Mouse (Mus musculus): ENCODE measurements around the gene Frrs1l. TPM values are rescaled to one million over a fixed set of nuclear protein-coding genes. Genes with fewer than 3 reads are reported as not detected.

The Frrs1l gene
- polyA plus RNA-seq, 1 experiment from 2014 or later, result 3.4 TPM

DNA sequence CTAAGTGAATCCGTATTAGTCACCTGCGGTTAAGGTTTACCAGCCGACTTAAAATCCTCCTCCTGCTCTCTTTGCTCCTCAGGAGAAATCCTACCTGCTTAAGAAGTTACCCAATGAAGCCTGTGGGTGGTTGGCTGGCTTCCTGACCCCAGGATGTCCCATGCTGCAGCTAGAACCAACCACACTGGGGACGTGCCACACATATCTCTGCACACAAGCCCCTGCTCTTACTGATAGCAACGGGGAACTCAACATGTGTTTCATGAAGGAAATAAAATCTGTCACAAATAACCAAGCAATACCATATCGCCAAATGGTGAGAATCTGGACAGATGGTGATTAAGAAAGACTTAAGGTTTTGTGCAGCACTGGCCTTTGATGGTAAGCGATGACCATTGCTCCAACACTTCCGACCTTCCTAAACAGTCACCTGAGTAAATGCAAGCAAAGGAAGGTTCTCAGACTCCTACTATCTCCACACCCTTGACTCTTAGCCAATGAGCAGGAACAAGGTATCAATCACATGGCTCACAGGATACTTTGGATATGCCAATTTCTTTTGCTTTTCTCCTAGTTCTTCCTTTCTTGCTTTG lies 21.4 kb upstream of the Frrs1l start:
- Histone ChIP-seq H3K36me3 (no peaks in the 10 kb centered on the region), H3K27ac (no peak overlapping the region), H3K4me3 (no peak overlapping the region), H3K4me2 (replicated peaks) (no peak overlapping the region), H3K27me3 (0 out of 2 replicates have a peak, but pooled peaks cover 5% of the 10 kb centered on the region), H3K9me3 (no peaks in the 10 kb centered on the region), H3K9ac (no peak overlapping the region), H3K4me1 (peaks cover 5% of the 10 kb centered on the region; the same call in 1 of the 2 replicates)
- WGBS, result 69% methylated on average over 8 of the region's 8 CpGs
- no peak for ATAC-seq (ENCODE audit: low FRiP score, low read depth)

- Histone ChIP-seq H3K9ac (no peak overlapping the region; the same call in 1 of the 2 replicates), H3K4me1 (peaks cover 4% of the 10 kb centered on the region; the same call in 1 of the 2 replicates), H3K4me3 (no peak overlapping the region), H3K27me3 (0 out of 2 replicates have a peak, but pooled peaks cover 2% of the 10 kb centered on the region), H3K9me3 (no peaks in the 10 kb centered on the region), H3K4me2 (replicated peaks) (no peak overlapping the region), H3K27ac (no peak overlapping the region), H3K36me3 (no peaks in the 10 kb centered on the region)
- ATAC-seq (ENCODE audit: low FRiP score, low read depth), result no peak
- 16% methylated on average over 5 of the region's 6 CpGs for WGBS
Measured at GRCm38 (mm10) chr4:57010919-57011318, 20.7 kb upstream of the Frrs1l start.

- no peaks in the 10 kb centered on the region for H3K9me3 ChIP-seq
- no peak overlapping the region for H3K4me3 ChIP-seq
- H3K4me2 ChIP-seq (replicated peaks), result no peak overlapping the region
- WGBS, result 57% methylated on average over 5 of the region's 5 CpGs
- H3K36me3 ChIP-seq, result no peaks in the 10 kb centered on the region
- no peak for ATAC-seq (ENCODE audit: low FRiP score, low read depth)
- no peak overlapping the region for H3K9ac ChIP-seq
- peaks cover 4% of the 10 kb centered on the region; the same call in 1 of the 2 replicates for H3K4me1 ChIP-seq
- no peak overlapping the region for H3K27ac ChIP-seq
- 0 out of 2 replicates have a peak, but pooled peaks cover 2% of the 10 kb centered on the region for H3K27me3 ChIP-seq
Measured at GRCm38 (mm10) chr4:57010425-57010824, 20.2 kb upstream of the Frrs1l start.

DNA sequence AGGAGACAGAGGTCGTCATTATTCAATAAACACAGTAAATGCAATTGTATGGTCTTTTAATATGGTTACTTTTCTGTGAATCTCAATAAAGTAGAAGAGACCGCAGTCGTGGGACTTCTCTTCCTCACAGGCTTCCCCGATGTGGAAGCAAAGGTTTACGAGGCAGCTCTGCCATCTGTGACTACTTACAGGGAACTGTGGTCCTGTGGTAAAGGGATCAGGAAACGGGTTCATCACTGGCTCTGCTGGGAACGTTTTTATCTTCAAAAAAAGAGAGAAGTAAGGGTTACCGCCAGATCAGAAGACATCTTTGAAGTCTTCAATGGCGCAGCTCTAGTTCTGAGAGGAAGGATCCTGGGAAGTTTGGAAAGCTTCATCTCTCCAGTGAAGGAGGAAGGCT lies 17.5 kb upstream of the Frrs1l start:
- no peak for ATAC-seq (ENCODE audit: low FRiP score, low read depth)
- H3K9me3 ChIP-seq, result no peaks in the 10 kb centered on the region
- peaks cover 10% of the 10 kb centered on the region for H3K4me1 ChIP-seq
- no peak overlapping the region for H3K9ac ChIP-seq
- WGBS, result 40% methylated on average over 9 of the region's 9 CpGs
- no peaks in the 10 kb centered on the region for H3K36me3 ChIP-seq
- H3K4me3 ChIP-seq, result no peak overlapping the region
- H3K27ac ChIP-seq, result no peak overlapping the region
- no peak overlapping the region for H3K4me2 ChIP-seq (replicated peaks)
- H3K27me3 ChIP-seq, result 0 out of 2 replicates have a peak, but pooled peaks cover 2% of the 10 kb centered on the region

GRCm38 (mm10) chr4:57005011-57005410 lies 14.8 kb upstream of the Frrs1l start:
- no peaks in the 10 kb centered on the region for H3K36me3 ChIP-seq
- no peak overlapping the region for H3K27ac ChIP-seq
- WGBS, result 66% methylated on average over 8 of the region's 8 CpGs
- H3K9ac ChIP-seq, result no peak overlapping the region
- peaks cover 10% of the 10 kb centered on the region for H3K4me1 ChIP-seq
- H3K4me2 ChIP-seq (replicated peaks), result no peak overlapping the region
- H3K27me3 ChIP-seq, result no peaks in the 10 kb centered on the region
- H3K4me3 ChIP-seq, result no peak overlapping the region
- H3K9me3 ChIP-seq, result no peaks in the 10 kb centered on the region
- no peak for ATAC-seq (ENCODE audit: low FRiP score, low read depth)

GRCm38 (mm10) chr4:57003886-57004285 lies 13.7 kb upstream of the Frrs1l start:
- 81% methylated on average over 8 of the region's 8 CpGs for WGBS
- Histone ChIP-seq H3K9ac (no peak overlapping the region), H3K27ac (no peak overlapping the region), H3K4me2 (replicated peaks) (no peak overlapping the region), H3K4me3 (no peak overlapping the region), H3K4me1 (peaks cover 10% of the 10 kb centered on the region), H3K27me3 (no peaks in the 10 kb centered on the region), H3K36me3 (no peaks in the 10 kb centered on the region), H3K9me3 (no peaks in the 10 kb centered on the region)
- no peak for ATAC-seq (ENCODE audit: low FRiP score, low read depth)

- no peaks in the 10 kb centered on the region for H3K36me3 ChIP-seq
- H3K9ac ChIP-seq, result no peak overlapping the region
- WGBS, result 49% methylated on average over 3 of the region's 3 CpGs
- H3K27me3 ChIP-seq, result no peaks in the 10 kb centered on the region
- H3K27ac ChIP-seq, result no peak overlapping the region
- ATAC-seq (ENCODE audit: low FRiP score, low read depth), result no peak
- H3K9me3 ChIP-seq, result no peaks in the 10 kb centered on the region
- H3K4me1 ChIP-seq, result peaks cover 8% of the 10 kb centered on the region
- H3K4me3 ChIP-seq, result no peak overlapping the region
- H3K4me2 ChIP-seq (replicated peaks), result no peak overlapping the region
Measured at GRCm38 (mm10) chr4:57002751-57003150, 12.6 kb upstream of the Frrs1l start.

DNA sequence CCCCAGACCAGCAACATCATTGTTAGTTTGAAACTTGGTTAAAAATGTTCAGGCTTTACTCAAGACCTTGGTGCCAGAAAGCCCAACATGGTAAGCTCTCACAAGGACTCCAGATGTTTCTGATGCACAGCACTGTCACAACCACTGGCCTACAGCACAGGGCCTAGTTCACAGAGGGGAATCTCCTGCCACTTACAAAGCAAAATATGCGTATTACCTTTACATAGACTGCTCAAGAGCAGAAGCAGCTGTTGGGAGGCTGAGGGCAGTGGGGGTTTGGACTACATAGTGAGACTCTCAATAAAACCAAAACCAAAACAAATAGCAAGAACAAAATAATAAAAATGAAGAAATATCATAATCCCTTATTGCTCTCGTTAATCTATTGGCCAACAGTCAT lies 11.2 kb upstream of the Frrs1l start:
- Histone ChIP-seq H3K9ac (no peak overlapping the region), H3K27ac (no peak overlapping the region), H3K36me3 (no peaks in the 10 kb centered on the region), H3K27me3 (no peaks in the 10 kb centered on the region), H3K4me2 (replicated peaks) (no peak overlapping the region), H3K4me1 (peaks cover 6% of the 10 kb centered on the region; the same call in 1 of the 2 replicates), H3K9me3 (peaks cover 3% of the 10 kb centered on the region; the same call in 1 of the 2 replicates), H3K4me3 (no peak overlapping the region)
- 87% methylated on average over 2 of the region's 2 CpGs for WGBS
- ATAC-seq (ENCODE audit: low FRiP score, low read depth), result no peak

DNA sequence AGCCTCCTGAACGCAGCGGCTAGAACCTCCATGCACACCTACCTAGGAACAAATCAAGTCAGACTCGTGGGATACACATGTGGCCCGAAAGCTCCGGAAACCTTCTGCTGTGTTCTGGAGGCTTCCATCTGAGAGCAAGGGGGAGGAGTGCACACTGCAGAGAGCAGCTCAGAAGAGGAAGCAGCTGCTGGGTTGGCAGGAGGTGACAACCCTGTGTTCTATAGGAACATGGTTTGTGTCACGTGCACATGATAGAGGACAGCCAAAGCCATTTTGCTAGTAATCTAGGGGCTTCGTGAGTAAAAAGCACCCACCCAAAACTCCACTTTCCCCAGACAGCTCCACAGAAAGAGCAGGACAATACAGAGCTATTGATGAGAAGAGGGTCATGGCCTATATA lies 3.1 kb upstream of the Frrs1l start:
- Histone ChIP-seq H3K4me2 (replicated peaks) (no peak overlapping the region), H3K4me1 (peaks cover 7% of the 10 kb centered on the region; the same call in 1 of the 2 replicates), H3K27me3 (peaks cover 53% of the 10 kb centered on the region), H3K36me3 (no peaks in the 10 kb centered on the region), H3K9me3 (peaks cover 7% of the 10 kb centered on the region), H3K9ac (no peak overlapping the region), H3K4me3 (no peak overlapping the region), H3K27ac (no peak overlapping the region)
- ATAC-seq (ENCODE audit: low FRiP score, low read depth), result no peak
- 80% methylated on average over 7 of the region's 7 CpGs for WGBS

DNA sequence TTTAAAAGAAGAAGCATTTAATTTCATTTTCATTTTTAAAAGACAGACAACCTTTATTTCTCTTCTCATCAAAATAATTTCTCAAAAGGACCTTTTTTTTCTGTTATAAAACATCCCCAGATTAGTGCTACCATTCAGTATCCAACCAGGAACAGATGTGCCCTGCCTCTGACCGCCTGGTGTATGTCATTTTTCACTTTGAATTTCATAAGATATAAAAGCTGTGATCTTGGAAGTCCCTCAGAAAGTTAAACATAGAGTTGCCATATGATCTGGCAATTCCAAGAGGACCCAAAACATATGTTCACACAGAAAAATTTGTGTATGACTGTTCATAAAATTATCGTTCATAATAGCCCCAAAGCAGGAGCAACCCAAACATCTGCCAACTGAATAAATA lies 1.8 kb upstream of the Frrs1l start:
- peaks cover 10% of the 10 kb centered on the region for H3K9me3 ChIP-seq
- no peak overlapping the region for H3K9ac ChIP-seq
- no peak overlapping the region for H3K4me3 ChIP-seq
- no peaks in the 10 kb centered on the region for H3K36me3 ChIP-seq
- peaks cover 7% of the 10 kb centered on the region; the same call in 1 of the 2 replicates for H3K4me1 ChIP-seq
- ATAC-seq (ENCODE audit: low FRiP score, low read depth), result no peak
- 66% methylated on average over 2 of the region's 2 CpGs for WGBS
- peaks cover 60% of the 10 kb centered on the region for H3K27me3 ChIP-seq
- no peak overlapping the region for H3K27ac ChIP-seq
- H3K4me2 ChIP-seq (replicated peaks), result no peak overlapping the region

DNA sequence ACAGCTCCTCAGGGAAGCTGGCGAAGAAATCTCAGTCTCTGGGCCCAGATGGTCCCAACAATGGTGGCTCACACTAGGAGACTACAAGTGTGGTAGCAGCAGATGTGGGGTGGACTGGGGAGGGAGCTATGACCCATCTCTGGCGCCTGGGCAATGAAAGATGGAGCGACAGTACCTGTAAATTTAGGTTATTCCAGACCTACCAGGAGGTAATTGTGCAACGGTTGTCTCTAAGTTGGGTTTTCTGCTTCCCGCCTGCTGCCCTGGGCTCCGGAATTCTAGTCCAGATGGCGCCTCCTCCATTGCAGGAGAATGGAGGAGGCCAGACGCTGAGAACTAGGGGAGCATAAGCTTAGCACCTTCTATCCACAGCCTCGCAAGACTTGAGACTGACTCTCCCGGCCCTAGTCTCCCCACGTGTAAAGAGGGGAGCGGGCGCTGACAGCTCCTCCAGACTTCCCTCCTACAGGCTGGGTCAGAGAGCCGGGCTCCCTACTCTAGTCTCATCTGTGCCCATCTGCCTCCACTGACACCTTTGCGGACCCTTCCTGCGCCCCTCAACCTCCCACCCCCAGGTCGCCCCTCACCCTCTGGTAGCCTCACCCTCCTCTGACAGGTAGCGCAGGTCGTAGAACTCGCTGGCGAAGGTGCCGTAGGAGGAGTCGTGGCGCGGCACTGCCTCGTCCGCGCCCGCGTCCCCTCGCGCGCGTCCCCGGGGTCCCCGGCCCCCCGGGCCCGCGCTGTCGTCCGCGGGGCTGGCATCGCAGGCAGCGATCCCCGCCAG lies 568 bp downstream of the Frrs1l start:
- peaks cover 5% of the 10 kb centered on the region; the same call in 1 of the 2 replicates for H3K9me3 ChIP-seq
- H3K27me3 ChIP-seq, result peaks cover 60% of the 10 kb centered on the region
- H3K4me3 ChIP-seq, result peak overlapping the region; percentile 72

DNA sequence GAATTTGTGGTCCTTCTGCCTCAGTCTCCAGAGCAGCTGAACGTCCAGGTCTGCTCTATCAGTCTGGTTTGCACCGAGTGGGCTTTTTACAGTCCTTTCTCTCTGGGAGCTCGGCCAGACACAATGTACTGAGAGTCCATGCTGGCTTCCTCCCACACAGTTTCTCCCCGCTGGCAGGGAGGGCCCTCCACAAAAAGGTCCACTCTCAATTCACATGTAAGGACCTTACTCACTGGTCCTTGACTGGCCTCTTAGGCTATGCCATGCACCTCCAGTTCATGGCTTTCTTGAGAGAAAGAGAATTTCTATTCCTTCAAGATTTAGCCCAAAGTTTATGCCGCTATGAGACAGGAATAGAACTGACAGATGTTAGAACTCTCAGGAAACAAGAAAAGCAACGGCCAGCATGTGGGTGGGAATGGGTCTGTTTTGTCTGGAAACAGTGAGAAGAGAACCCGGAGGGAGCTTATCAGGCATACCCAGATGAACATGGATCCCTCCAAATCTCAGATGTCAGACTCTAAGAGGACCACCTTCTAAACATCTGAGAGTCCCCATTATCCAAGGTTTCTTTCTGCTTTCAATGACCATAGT lies 24.5 kb downstream of the Frrs1l start:
- Histone ChIP-seq H3K27me3 (no peaks in the 10 kb centered on the region), H3K9ac (no peak overlapping the region), H3K27ac (no peak overlapping the region), H3K9me3 (no peaks in the 10 kb centered on the region), H3K4me2 (replicated peaks) (no peak overlapping the region), H3K4me3 (no peak overlapping the region), H3K36me3 (no peaks in the 10 kb centered on the region; the same call in 1 of the 2 replicates), H3K4me1 (0 out of 2 replicates have a peak, but pooled peaks cover 4% of the 10 kb centered on the region)
- ATAC-seq (ENCODE audit: low FRiP score, low read depth), result no peak
- WGBS, result 73% methylated on average over 7 of the region's 7 CpGs

More for the DNA sequence above, 568 bp downstream of the Frrs1l start:
- Histone ChIP-seq H3K4me1 (peaks cover 7% of the 10 kb centered on the region; the same call in 1 of the 2 replicates), H3K36me3 (no peaks in the 10 kb centered on the region), H3K9ac (peak overlapping the region; percentile 77), H3K27ac (no peak overlapping the region), H3K4me2 (replicated peaks) (peak overlapping the region; percentile 99)
- 2% methylated on average over 44 of the region's 45 CpGs for WGBS
- ATAC-seq (ENCODE audit: low FRiP score, low read depth), result peak; percentile 48

All from limb, embryonic 13.5 days (tissue).